Mouse (Mus musculus) urinary bladder, postnatal 4 days (tissue): ENCODE results near the gene Ifnlr1.
A peak's percentile ranks its signal among the peaks of the same experiment; 100 is the strongest.
"Not testable (repeated sequence)": the region's sequence is repeated elsewhere in the genome, so short reads cannot be mapped to it uniquely, and the experiment has no call there.

Experiments used
- DNase-seq, 2 experiments: peaks; one replicate each; pipeline ENCODE4 v3.0.0; 2021 to 2022; ENCODE audit warnings: low spot score in 2 of 2

Ifnlr1 gene

GRCm38 (mm10) chr4:135685906-135686567 lies at the start of gene Ifnlr1:
TSS of gene Ifnlr1 (plus strand) at chr4:135686287.
- DNase-seq: peak in 1 of 2 experiments; percentile 43

- DNase-seq: not testable (repeated sequence)
These were observed 44.6 kb upstream of the Ifnlr1 start for GRCm38 (mm10) chr4:135641302-135642079.

GRCm38 (mm10) chr4:135645022-135645637 lies 41.0 kb upstream of the Ifnlr1 start:
- no peak for DNase-seq

- DNase-seq: no peak
These were observed 33.0 kb upstream of the Ifnlr1 start for GRCm38 (mm10) chr4:135652966-135653607.

GRCm38 (mm10) chr4:135653956-135654355 lies 32.1 kb upstream of the Ifnlr1 start:
- no peak for DNase-seq

GRCm38 (mm10) chr4:135655499-135655898 lies 30.6 kb upstream of the Ifnlr1 start:
- DNase-seq: no peak

- no peak for DNase-seq
These were observed 29.9 kb upstream of the Ifnlr1 start for GRCm38 (mm10) chr4:135656094-135656589.

- peak in 1 of 2 experiments; percentile 38 for DNase-seq
These were observed 27.6 kb upstream of the Ifnlr1 start for GRCm38 (mm10) chr4:135658484-135658883.

- DNase-seq: no peak
These were observed 27.2 kb upstream of the Ifnlr1 start for GRCm38 (mm10) chr4:135658899-135659298.

GRCm38 (mm10) chr4:135661082-135661809 lies 24.8 kb upstream of the Ifnlr1 start:
- no peak for DNase-seq

- no peak for DNase-seq
These were observed 24.1 kb upstream of the Ifnlr1 start for GRCm38 (mm10) chr4:135661994-135662393.

- no peak for DNase-seq
These were observed 21.4 kb upstream of the Ifnlr1 start for GRCm38 (mm10) chr4:135664656-135665055.

GRCm38 (mm10) chr4:135666192-135666975 lies 19.7 kb upstream of the Ifnlr1 start:
- no peak for DNase-seq

GRCm38 (mm10) chr4:135667266-135667844 lies 18.7 kb upstream of the Ifnlr1 start:
- no peak for DNase-seq

GRCm38 (mm10) chr4:135673507-135673906 lies 12.6 kb upstream of the Ifnlr1 start:
- no peak for DNase-seq

- DNase-seq: no peak
These were observed 11.1 kb upstream of the Ifnlr1 start for GRCm38 (mm10) chr4:135674993-135675392.

GRCm38 (mm10) chr4:135676476-135676875 lies 9.6 kb upstream of the Ifnlr1 start:
- DNase-seq: no peak

GRCm38 (mm10) chr4:135679316-135679715 lies 6.8 kb upstream of the Ifnlr1 start:
- no peak for DNase-seq

GRCm38 (mm10) chr4:135681789-135682188 lies 4.3 kb upstream of the Ifnlr1 start:
- DNase-seq: no peak

- no peak for DNase-seq
These were observed 2.5 kb upstream of the Ifnlr1 start for GRCm38 (mm10) chr4:135683553-135683952.
